Mouse (Mus musculus): Measurements from ENCODE around the gene Cfap46. TPM values are rescaled to one million over a fixed set of nuclear protein-coding genes. Genes with fewer than 3 reads are reported as not detected.

Cfap46 gene
- polyA plus RNA-seq, 1 experiment from 2014 or later = 2.7 TPM

DNA sequence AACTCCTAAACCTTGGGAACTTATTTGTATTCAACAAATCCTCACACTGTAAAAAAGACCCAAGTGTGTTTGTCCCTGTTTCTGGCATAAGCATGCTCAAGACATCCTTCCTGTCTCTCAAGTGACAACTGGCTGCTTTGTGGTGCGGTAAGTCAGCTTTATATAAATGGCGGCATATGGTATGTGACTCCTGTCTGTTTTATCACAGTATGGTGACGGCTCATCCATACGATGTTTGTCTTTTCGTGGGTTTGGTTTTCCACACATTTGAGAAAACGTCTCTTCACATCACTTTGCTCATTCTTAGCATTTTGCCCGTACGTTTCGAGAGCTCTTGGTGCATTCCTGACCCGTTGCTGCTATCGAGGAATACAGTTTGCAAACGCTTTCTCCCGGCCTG is 61.0 kb downstream of the Cfap46 start:
- ATAC-seq (ENCODE audit: low read depth) = no peak
- Histone ChIP-seq H3K4me1 (replicated peaks; ENCODE audit: control insufficient read depth, insufficient read depth, low read length) (no peaks in the 10 kb centered on the region), H3K4me3 (ENCODE audit: low read length) (no peak overlapping the region), H3K27me3 (ENCODE audit: control insufficient read depth, insufficient read depth, low read depth, low read length) (no peaks in the 10 kb centered on the region), H3K27ac (ENCODE audit: low read length) (no peak overlapping the region), H3K9me3 (ENCODE audit: control insufficient read depth, low read length) (no peaks in the 10 kb centered on the region), H3K36me3 (ENCODE audit: control insufficient read depth, insufficient read depth, low read length) (no peaks in the 10 kb centered on the region), H3K4me2 (ENCODE audit: low read depth, low read length) (no peak overlapping the region), H3K9ac (ENCODE audit: low read length) (no peak overlapping the region)
- 56% methylated on average over 13 of the region's 13 CpGs for WGBS

DNA sequence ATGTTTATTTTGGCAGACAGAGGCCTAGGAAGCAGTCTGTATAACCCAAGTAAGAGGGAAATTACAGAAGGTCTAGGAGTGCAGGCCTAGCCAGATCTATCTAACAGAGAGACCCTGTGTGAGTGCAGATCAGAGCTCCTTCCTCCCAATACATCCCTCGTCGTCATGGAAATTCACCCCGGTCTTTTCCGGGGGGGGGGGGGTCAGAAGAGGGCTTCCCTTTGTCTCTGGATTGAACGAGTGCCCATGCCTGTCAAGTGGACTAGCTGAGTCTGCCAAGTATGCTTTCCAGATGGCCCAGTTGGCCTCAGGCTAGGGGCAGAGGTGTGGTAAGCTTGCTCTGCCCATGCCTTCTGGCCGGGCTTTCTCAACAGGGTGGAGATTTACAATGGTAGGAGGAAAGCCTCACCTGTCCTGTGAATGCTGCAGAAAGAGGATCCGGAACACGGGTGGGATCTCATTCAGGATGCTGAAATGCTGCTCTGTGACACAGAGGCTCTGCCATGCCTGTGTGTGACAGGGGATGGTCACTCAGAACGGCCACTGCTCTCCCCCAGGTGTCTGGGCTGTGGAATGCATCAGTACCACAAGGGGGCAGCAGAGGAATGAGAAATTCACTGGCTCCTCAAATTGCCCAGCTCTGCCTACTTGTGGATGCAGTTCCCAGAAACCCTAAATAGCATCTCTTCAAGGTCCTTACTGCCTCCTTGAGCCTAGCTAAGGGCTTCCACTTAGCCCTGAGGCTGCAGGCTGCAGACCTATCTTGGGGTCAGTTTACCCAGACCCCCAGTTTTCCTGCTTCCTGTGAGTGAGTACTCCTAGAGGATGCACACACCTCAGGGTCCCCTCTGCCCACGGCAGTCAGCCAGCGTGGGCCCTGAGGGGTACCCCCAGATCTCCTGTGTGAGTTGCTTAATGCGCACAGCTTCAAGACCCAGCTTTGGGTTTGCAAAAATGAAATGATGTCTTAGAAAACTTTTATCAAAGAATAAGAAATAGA is 67.5 kb downstream of the Cfap46 start:
- 49% methylated on average over 12 of the region's 12 CpGs for WGBS
- H3K27ac ChIP-seq (ENCODE audit: low read length) = no peak overlapping the region
- H3K9ac ChIP-seq (ENCODE audit: low read length) = no peak overlapping the region
- H3K9me3 ChIP-seq (ENCODE audit: control insufficient read depth, low read length) = no peaks in the 10 kb centered on the region
- no peaks in the 10 kb centered on the region for H3K36me3 ChIP-seq (ENCODE audit: control insufficient read depth, insufficient read depth, low read length)
- H3K4me3 ChIP-seq (ENCODE audit: low read length) = no peak overlapping the region
- 0 out of 2 replicates have a peak, but pooled peaks have one; percentile 41 for ATAC-seq (ENCODE audit: low read depth)
- H3K27me3 ChIP-seq (ENCODE audit: control insufficient read depth, insufficient read depth, low read depth, low read length) = no peaks in the 10 kb centered on the region
- H3K4me1 ChIP-seq (replicated peaks; ENCODE audit: control insufficient read depth, insufficient read depth, low read length) = no peaks in the 10 kb centered on the region
- no peak overlapping the region for H3K4me2 ChIP-seq (ENCODE audit: low read depth, low read length)

DNA sequence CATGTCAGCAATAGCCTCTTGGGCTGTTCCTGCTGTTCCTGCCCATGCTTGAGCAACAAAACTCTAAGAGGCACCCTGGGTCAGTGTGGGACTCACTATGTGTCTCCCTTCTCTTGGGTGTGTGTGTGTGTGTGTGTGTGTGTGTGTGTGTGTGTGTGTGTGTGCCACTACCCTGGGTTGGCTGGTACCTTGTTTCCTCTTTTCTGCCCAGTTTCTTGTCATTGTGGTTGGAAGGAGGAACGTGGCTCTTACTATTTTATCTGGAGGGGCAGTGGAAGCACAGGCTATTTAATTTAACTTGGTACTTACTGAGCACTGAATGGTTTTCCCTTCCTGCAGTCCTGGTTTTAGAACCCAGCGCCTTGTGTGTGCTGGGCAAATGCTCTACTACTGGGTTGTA is 73.3 kb downstream of the Cfap46 start:
- no peak for ATAC-seq (ENCODE audit: low read depth)
- WGBS = 77% methylated on average over 2 of the region's 2 CpGs

DNA sequence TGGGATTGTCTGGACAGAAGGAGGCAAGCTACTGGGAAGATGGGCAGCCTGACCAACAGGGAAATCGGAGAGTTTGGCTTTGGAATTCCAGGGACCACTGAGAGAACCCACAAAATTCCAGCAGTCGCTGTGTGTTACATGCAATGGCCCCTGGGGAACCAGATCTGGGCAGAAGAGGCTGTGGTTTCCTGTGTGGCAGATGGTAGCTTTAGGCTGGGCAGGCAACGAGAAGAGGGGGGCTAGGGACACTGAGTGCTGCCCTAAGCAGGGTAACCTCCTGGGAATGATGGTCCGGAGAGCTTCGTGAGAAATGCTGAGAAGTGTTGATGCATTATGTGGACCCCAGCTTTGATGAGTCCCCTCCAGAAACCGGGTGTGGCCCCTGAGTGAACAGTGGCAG is 87.8 kb downstream of the Cfap46 start:
- H3K4me1 ChIP-seq (replicated peaks; ENCODE audit: control insufficient read depth, insufficient read depth, low read length) = no peaks in the 10 kb centered on the region
- no peak for ATAC-seq (ENCODE audit: low read depth)
- H3K36me3 ChIP-seq (ENCODE audit: control insufficient read depth, insufficient read depth, low read length) = no peaks in the 10 kb centered on the region
- WGBS = 69% methylated on average over 6 of the region's 6 CpGs
- H3K9me3 ChIP-seq (ENCODE audit: control insufficient read depth, low read length) = no peaks in the 10 kb centered on the region
- H3K4me3 ChIP-seq (ENCODE audit: low read length) = no peak overlapping the region
- H3K27me3 ChIP-seq (ENCODE audit: control insufficient read depth, insufficient read depth, low read depth, low read length) = peaks cover 4% of the 10 kb centered on the region; the same call in 1 of the 2 replicates
- no peak overlapping the region for H3K9ac ChIP-seq (ENCODE audit: low read length)
- no peak overlapping the region for H3K27ac ChIP-seq (ENCODE audit: low read length)
- H3K4me2 ChIP-seq (ENCODE audit: low read depth, low read length) = no peak overlapping the region

More for the DNA sequence above, 73.3 kb downstream of the Cfap46 start:
- Histone ChIP-seq H3K4me2 (ENCODE audit: low read depth, low read length) (no peak overlapping the region), H3K36me3 (ENCODE audit: control insufficient read depth, insufficient read depth, low read length) (no peaks in the 10 kb centered on the region), H3K9ac (ENCODE audit: low read length) (no peak overlapping the region), H3K4me1 (replicated peaks; ENCODE audit: control insufficient read depth, insufficient read depth, low read length) (no peaks in the 10 kb centered on the region), H3K9me3 (ENCODE audit: control insufficient read depth, low read length) (no peaks in the 10 kb centered on the region), H3K27me3 (ENCODE audit: control insufficient read depth, insufficient read depth, low read depth, low read length) (no peaks in the 10 kb centered on the region), H3K4me3 (ENCODE audit: low read length) (no peak overlapping the region), H3K27ac (ENCODE audit: low read length) (no peak overlapping the region)

DNA sequence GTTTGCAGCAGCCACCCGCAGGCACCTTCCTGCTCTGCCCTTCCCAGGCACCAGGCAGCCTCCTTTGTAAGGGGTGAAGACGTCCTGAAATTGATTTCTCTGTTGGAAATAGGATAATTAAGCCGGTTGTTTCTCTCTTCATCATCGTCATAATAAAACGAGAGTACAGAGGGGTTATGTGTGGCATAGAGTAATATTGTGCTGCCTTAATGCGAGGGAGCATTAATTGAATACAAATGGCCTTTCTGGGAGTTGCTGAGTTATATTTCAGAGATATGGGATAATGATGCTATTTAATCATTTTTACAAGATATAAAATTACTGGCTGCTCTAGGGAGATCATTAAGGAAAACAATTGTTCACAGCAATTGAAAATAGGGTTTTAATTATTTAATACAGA is 88.3 kb downstream of the Cfap46 start:
- Histone ChIP-seq H3K36me3 (ENCODE audit: control insufficient read depth, insufficient read depth, low read length) (no peaks in the 10 kb centered on the region), H3K4me2 (ENCODE audit: low read depth, low read length) (no peak overlapping the region), H3K27ac (ENCODE audit: low read length) (no peak overlapping the region), H3K4me1 (replicated peaks; ENCODE audit: control insufficient read depth, insufficient read depth, low read length) (no peaks in the 10 kb centered on the region), H3K9ac (ENCODE audit: low read length) (no peak overlapping the region), H3K27me3 (ENCODE audit: control insufficient read depth, insufficient read depth, low read depth, low read length) (peaks cover 4% of the 10 kb centered on the region; the same call in 1 of the 2 replicates), H3K4me3 (ENCODE audit: low read length) (no peak overlapping the region), H3K9me3 (ENCODE audit: control insufficient read depth, low read length) (no peaks in the 10 kb centered on the region)
- WGBS = 63% methylated on average over 6 of the region's 6 CpGs
- no peak for ATAC-seq (ENCODE audit: low read depth)

DNA sequence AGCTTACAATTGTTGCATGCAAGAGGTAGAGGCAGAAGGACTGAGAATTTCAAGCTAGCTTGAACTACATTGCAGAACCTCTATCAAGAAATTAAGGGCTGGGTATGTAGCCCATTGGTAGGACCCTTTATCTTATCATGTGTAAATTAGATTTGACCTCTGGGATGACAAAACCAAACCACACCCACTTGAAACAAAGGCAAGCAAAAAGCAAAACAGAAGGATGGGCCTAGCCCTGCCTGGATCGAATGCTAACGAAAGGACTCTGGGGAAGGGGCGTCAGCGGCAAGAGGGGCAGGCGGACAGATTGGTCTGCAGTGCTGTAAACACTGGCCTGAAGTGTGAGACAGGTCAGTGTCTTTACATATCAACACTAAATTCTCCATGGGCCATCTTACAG is 92.3 kb downstream of the Cfap46 start:
- Histone ChIP-seq H3K27me3 (ENCODE audit: control insufficient read depth, insufficient read depth, low read depth, low read length) (peaks cover 18% of the 10 kb centered on the region), H3K9ac (ENCODE audit: low read length) (no peak overlapping the region), H3K4me1 (replicated peaks; ENCODE audit: control insufficient read depth, insufficient read depth, low read length) (no peaks in the 10 kb centered on the region), H3K27ac (ENCODE audit: low read length) (no peak overlapping the region), H3K9me3 (ENCODE audit: control insufficient read depth, low read length) (no peaks in the 10 kb centered on the region), H3K36me3 (ENCODE audit: control insufficient read depth, insufficient read depth, low read length) (no peaks in the 10 kb centered on the region), H3K4me3 (ENCODE audit: low read length) (no peak overlapping the region), H3K4me2 (ENCODE audit: low read depth, low read length) (no peak overlapping the region)
- ATAC-seq (ENCODE audit: low read depth) = no peak
- 76% methylated on average over 5 of the region's 5 CpGs for WGBS

DNA sequence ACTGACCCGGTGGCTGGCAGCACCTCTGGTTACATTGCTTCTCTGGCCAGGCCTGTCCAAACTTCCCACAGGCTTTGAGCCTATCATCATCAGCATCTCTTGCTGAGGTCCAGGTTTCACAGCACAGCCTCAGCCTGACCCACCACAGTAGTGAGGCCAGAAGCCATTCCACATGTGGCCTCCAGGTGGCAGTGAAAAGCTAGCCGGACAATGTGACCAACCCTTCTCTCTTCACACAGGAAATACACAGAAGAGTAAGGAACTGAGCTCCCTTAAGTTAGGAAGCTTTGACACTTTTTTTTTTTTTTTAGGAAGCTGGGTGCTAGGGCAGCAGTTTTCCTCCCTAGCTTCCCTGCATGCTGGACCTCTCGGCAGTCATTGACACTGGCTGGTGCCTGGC is 93.3 kb downstream of the Cfap46 start:
- no peak overlapping the region for H3K4me3 ChIP-seq (ENCODE audit: low read length)
- H3K27me3 ChIP-seq (ENCODE audit: control insufficient read depth, insufficient read depth, low read depth, low read length) = peaks cover 28% of the 10 kb centered on the region
- H3K4me1 ChIP-seq (replicated peaks; ENCODE audit: control insufficient read depth, insufficient read depth, low read length) = no peaks in the 10 kb centered on the region
- no peaks in the 10 kb centered on the region for H3K36me3 ChIP-seq (ENCODE audit: control insufficient read depth, insufficient read depth, low read length)
- no peak overlapping the region for H3K9ac ChIP-seq (ENCODE audit: low read length)
- WGBS = 22% methylated on average over 3 of the region's 3 CpGs
- ATAC-seq (ENCODE audit: low read depth) = peak; percentile 72; the same call in 1 of the 2 replicates
- no peak overlapping the region for H3K4me2 ChIP-seq (ENCODE audit: low read depth, low read length)
- no peak overlapping the region for H3K27ac ChIP-seq (ENCODE audit: low read length)
- no peaks in the 10 kb centered on the region for H3K9me3 ChIP-seq (ENCODE audit: control insufficient read depth, low read length)

DNA sequence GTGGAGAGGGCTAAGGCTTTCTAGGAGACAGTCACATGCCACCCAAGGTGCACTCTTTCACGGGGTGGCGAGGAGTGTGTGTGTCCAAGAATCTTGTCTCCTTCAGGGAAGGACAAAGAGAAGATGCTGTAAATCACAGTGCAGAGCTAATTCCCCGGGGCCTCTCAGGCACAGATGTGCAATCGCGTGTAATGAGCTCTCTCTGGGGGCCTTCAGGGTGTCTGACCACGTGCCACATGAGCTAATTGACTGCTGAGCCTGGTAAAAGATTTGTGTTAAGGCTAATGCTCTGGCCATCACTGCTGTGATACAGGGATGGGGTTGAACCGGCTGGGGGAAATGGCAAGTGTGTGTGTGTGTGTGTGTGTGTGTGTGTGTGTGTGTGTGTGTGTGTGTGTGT is 95.7 kb downstream of the Cfap46 start:
- Histone ChIP-seq H3K4me3 (ENCODE audit: low read length) (no peak overlapping the region), H3K4me2 (ENCODE audit: low read depth, low read length) (no peak overlapping the region), H3K4me1 (replicated peaks; ENCODE audit: control insufficient read depth, insufficient read depth, low read length) (peaks cover 6% of the 10 kb centered on the region; the same call in 1 of the 2 replicates), H3K9me3 (ENCODE audit: control insufficient read depth, low read length) (no peaks in the 10 kb centered on the region), H3K9ac (ENCODE audit: low read length) (no peak overlapping the region), H3K36me3 (ENCODE audit: control insufficient read depth, insufficient read depth, low read length) (no peaks in the 10 kb centered on the region), H3K27ac (ENCODE audit: low read length) (no peak overlapping the region), H3K27me3 (ENCODE audit: control insufficient read depth, insufficient read depth, low read depth, low read length) (peaks cover 52% of the 10 kb centered on the region)
- WGBS = 26% methylated on average over 7 of the region's 7 CpGs
- no peak for ATAC-seq (ENCODE audit: low read depth)

DNA sequence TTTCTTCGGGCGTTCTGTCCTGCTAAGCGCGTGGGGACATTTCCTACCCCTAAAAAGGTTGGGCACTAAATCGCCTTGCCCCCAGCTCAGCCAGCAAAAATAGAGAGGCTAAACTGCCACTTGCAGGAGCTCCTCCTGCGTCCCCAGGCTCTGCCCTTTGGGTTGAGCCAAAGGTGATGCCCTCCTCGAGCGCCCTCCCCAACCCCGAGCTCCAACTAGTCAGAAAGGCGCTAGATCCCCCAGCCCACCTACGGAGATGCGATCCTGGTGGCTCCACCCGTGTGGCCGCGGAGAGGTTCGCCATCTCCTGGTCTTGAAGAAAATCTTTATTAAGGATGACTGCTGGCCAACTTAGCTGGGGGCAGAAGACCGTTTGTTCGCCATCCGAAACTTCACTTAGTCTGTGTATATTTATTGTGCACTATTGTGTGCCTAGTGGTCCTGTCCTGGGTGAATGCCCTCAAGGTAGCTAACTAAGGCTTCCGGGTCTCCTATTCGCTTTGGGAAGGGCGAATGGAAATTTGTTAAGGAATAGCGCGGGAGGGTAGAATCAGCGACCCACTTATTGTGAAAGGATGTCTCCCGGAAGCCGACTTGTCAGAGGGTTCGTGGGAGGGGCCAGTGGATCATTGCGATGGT is 98.3 kb downstream of the Cfap46 start:
- no peak overlapping the region for H3K27ac ChIP-seq (ENCODE audit: low read length)
- H3K27me3 ChIP-seq (ENCODE audit: control insufficient read depth, insufficient read depth, low read depth, low read length) = peaks cover 78% of the 10 kb centered on the region
- no peak overlapping the region for H3K9ac ChIP-seq (ENCODE audit: low read length)
- no peak overlapping the region for H3K4me2 ChIP-seq (ENCODE audit: low read depth, low read length)
- no peaks in the 10 kb centered on the region for H3K36me3 ChIP-seq (ENCODE audit: control insufficient read depth, insufficient read depth, low read length)
- H3K4me1 ChIP-seq (replicated peaks; ENCODE audit: control insufficient read depth, insufficient read depth, low read length) = peaks cover 28% of the 10 kb centered on the region
- H3K4me3 ChIP-seq (ENCODE audit: low read length) = no peak overlapping the region
- no peak for ATAC-seq (ENCODE audit: low read depth)
- H3K9me3 ChIP-seq (ENCODE audit: control insufficient read depth, low read length) = no peaks in the 10 kb centered on the region
- 4% methylated on average over 29 of the region's 29 CpGs for WGBS

Measured in lung, embryonic 16.5 days (tissue).